In the genomic region with DNA sequence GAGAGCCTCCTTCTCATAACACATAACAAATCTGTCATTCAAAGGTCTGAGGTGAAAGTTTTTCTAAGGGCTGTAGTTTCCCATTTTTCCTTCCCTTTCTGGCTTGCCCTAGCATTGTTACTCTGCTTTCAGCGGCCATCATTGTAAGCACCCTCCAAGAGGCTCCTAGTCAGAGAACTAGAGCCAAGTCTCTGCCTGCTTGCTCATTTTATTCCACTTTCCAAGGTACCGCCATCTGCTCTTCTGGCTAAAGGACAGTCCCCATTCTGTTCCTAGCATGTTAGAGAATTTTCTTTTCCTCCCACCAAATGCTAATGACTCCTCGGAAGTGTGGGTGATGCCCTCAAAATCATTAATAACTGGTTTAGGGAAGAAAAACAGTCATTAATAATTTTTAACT, we compare ENCODE assay signal across 20 mouse cellular contexts.
A peak's percentile ranks its signal among the peaks of the same experiment; 100 is the strongest.
DNase-seq lines count a peak whose midpoint lies in the region; ATAC-seq lines count a peak whose summit lies in the region.
"Had no signal": no experiment of that assay in that cellular context is flagged by ENCODE, and none has a peak within 500 bp of the region (broad histone marks: within the 10 kb centered on the region; RNA-seq: fewer than 3 reads in every experiment).

No protein-coding gene starts in this region.

- DNase-seq in frontal cortex, postnatal 10 days (ENCODE audit: low spot score in 2 of 2), result no peak
- DNase-seq in cerebellum, adult 11 months, result peak; percentile 54
- DNase-seq in cerebellum, adult 8-10 months, result peak; percentile 65
- peak; percentile 50 to 69 for DNase-seq in cerebellum, postnatal 36 days
- no peak for DNase-seq in layer of hippocampus, adult 11-12 months (ENCODE audit: low spot score)
- DNase-seq in layer of hippocampus, postnatal 25 days (ENCODE audit: extremely low spot score in 1 of 2, low spot score in 1 of 2), result no peak
- DNase-seq: adrenal gland, adult 2 months; B cell, adult 2 months; kidney, postnatal 4 days; layer of hippocampus, adult 9-11 months; liver; lung, postnatal 36 days; retina, postnatal 1 day; right cerebral cortex, postnatal 25 days; spleen, adult 18-20 months had no signal

- ATAC-seq in frontal cortex, adult (ENCODE audit: low TSS enrichment), result 0 out of 2 replicates have a peak, but pooled peaks have one; percentile 20
- ATAC-seq: hindbrain, embryonic 16.5 days; intestine, embryonic 16.5 days; midbrain, embryonic 13.5 days; Patski had no signal

Comparison
In these comparisons a context has a peak if more than half of its experiments do, and no peak if none do; other contexts are left out.
1. DNase-seq: peak in cerebellum, adult 11 months (single experiment), cerebellum, adult 8-10 months (single experiment) and cerebellum, postnatal 36 days (2 of 2); none in frontal cortex, postnatal 10 days (0 of 2), layer of hippocampus, adult 11-12 months (single experiment) and layer of hippocampus, postnatal 25 days (0 of 2).